Mouse (Mus musculus) limb, embryonic 11.5 days (tissue): ENCODE measurements around the gene Tmem42. TPM values are rescaled to one million over a fixed set of nuclear protein-coding genes. Genes with fewer than 3 reads are reported as not detected.
A peak's percentile ranks its signal among the peaks of the same experiment; 100 is the strongest.

Source experiments
- ATAC-seq: fragments of 200-750 bp; cut with Nextera tagmentation; 2 replicates; pipeline ENCODE4 v1.8.0; 2017; ENCODE audit warnings: low read depth; ENCODE audit not compliant: insufficient number of reproducible peaks, low FRiP score, low TSS enrichment
- DNase-seq: peaks from one replicate; pipeline ENCODE4 v3.0.0-alpha.2; 2015; ENCODE audit warnings: low spot score
- H3K27ac ChIP-seq: fragments of 300-500 bp; sonication (generic); replicated peaks from 2 replicates; pipeline ENCODE4 v1.5.1; 2014; ENCODE audit warnings: low read depth, mild to moderate bottlenecking, low read length
- H3K27me3 ChIP-seq: fragments of 300-500 bp; sonication (generic); 2 replicates; pipeline ENCODE4 v1.6.1; 2014; ENCODE audit warnings: mild to moderate bottlenecking, low read length, mixed read lengths; ENCODE audit not compliant: control insufficient read depth, insufficient read depth
- H3K36me3 ChIP-seq: fragments of 300-500 bp; sonication (generic); 2 replicates; pipeline ENCODE4 v1.6.1; 2014; ENCODE audit warnings: mild to moderate bottlenecking, low read length, moderate library complexity, mixed read lengths; ENCODE audit not compliant: control insufficient read depth, insufficient read depth
- H3K4me1 ChIP-seq: fragments of 300-500 bp; sonication (generic); 2 replicates; pipeline ENCODE4 v1.6.1; 2014; ENCODE audit warnings: low read length, mixed read lengths; ENCODE audit not compliant: control insufficient read depth, insufficient read depth
- H3K4me2 ChIP-seq: fragments of 300-500 bp; sonication (generic); 2 replicates; pipeline ENCODE4 v1.6.1; 2014; ENCODE audit warnings: low read depth, mild to moderate bottlenecking, moderate library complexity; ENCODE audit not compliant: severe bottlenecking
- H3K4me3 ChIP-seq: fragments of 300-500 bp; sonication (generic); 2 replicates; pipeline ENCODE4 v1.5.1; 2014; ENCODE audit warnings: low read depth, low read length
- H3K9ac ChIP-seq: fragments of 300-500 bp; sonication (generic); 2 replicates; pipeline ENCODE4 v1.6.1; 2014; ENCODE audit warnings: mild to moderate bottlenecking, low read length
- H3K9me3 ChIP-seq: fragments of 300-500 bp; sonication (generic); 2 replicates; pipeline ENCODE4 v1.6.1; 2016; ENCODE audit warnings: low read length; ENCODE audit not compliant: control insufficient read depth
- WGBS: fragments of 180-500 bp; shearing (Covaris S2); extraction: QIAGEN DNeasy Blood & Tissue Kit; methylation state at CpG from one replicate; pipeline ENCODE4 v1.1.7; 2014; 5-methylcytosine and 5-hydroxymethylcytosine counted together
- polyA plus RNA-seq: library from polyadenylated mRNA; unstranded; fragments of >200 nt; fragmentation: Nextera tagmentation; extraction: Ambion mirVana; gene quantifications from 2 replicates; pipeline ENCODE4 v1.2.1, GENCODE M21; 2014

Tmem42 gene
- polyA plus RNA-seq = 12.5 TPM in 2 replicates

DNA sequence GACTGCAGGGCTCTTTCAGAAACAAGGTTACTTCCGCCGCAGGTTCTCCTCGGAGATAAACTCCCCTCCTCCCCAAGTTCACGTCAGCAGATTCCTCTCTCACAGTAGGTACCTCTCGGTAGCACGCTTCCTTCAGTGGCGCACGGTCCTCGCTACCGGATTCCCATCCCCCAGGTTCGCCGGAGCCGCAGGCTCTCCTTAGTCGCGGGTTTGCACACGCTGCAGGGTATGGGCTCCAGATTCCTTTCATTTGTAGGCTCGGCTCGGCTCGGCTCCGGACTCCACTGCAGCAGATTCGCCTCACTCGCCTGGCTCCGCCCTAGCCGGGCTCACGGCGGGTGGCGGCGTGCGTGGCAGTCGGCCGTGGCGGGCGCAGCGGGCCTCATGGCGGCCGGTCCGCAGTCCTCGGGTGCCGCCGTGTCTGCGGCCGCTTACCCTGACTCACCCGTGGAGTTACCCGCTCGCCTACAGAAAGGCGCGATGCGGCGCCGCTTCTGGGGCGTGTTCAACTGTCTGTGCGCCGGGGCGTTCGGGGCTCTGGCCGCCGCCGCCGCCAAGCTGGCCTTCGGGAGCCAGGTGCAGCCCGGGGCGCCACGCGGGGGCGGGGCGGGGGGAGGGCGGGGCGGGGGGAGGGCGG is at the start of gene Tmem42:
Gene Tmem42, plus strand, starts transcription at position 332 of the 637 bp plus-strand sequence.
- Histone ChIP-seq H3K27me3 (no peaks in the 10 kb centered on the region), H3K4me2 (peak within 1 kb of the TSS; percentile 49), H3K9me3 (no peaks in the 10 kb centered on the region), H3K4me1 (0 out of 2 replicates have a peak, but pooled peaks cover 3% of the 10 kb centered on the region), H3K4me3 (peak within 1 kb of the TSS; percentile 59), H3K9ac (peak within 1 kb of the TSS; percentile 79), H3K27ac (peak within 1 kb of the TSS; percentile 79), H3K36me3 (peaks cover 6% of the 10 kb centered on the region; the same call in 1 of the 2 replicates)
- DNase-seq (peak; percentile 90), ATAC-seq (peak; percentile 97)
- 0% methylated on average over 57 of the region's 69 CpGs for WGBS

DNA sequence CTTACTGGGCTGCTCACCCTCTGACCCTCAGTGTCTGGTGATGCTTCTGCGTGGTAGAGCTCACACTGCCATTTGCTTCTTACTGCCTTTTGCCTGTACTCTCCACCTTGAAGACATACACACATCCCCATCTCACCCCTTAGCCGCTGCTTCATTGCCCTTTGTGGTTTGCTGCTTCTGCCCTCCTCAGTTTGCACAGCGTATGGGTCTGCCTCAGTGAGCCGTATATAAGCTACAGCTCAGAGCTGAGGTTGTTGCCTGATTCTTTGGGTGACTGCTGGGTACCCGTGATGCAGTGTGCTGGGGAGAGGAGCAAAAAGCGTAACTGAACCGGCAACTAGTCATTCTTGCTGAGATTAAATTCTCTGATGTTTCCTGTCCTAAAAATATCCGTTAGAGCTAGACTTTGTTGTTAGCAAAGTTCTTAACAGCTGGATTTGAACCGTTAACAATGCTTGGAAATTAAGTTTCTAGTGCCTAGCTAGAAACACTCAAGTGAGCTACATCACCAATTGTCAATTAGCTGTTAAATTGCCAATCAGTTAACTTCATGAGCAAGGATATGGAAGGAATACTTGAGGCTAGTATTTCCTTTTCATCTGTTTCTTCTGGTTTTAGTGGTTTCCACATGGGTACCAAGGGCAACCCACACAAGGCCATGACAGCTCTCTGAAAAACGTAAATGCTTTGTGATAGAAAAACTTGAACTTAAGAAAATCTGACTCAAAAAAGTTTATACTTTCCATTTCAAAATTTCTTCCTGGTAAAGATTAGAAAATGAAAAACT is 22.5 kb upstream of the Tmem42 start:
- Histone ChIP-seq H3K36me3 (peaks cover 19% of the 10 kb centered on the region), H3K9ac (no peak overlapping the region), H3K27ac (no peak overlapping the region), H3K4me1 (no peaks in the 10 kb centered on the region), H3K9me3 (no peaks in the 10 kb centered on the region), H3K27me3 (no peaks in the 10 kb centered on the region), H3K4me3 (no peak overlapping the region), H3K4me2 (no peak overlapping the region)
- WGBS = 94% methylated on average over 10 of the region's 10 CpGs
- DNase-seq = no peak
- no peak for ATAC-seq

DNA sequence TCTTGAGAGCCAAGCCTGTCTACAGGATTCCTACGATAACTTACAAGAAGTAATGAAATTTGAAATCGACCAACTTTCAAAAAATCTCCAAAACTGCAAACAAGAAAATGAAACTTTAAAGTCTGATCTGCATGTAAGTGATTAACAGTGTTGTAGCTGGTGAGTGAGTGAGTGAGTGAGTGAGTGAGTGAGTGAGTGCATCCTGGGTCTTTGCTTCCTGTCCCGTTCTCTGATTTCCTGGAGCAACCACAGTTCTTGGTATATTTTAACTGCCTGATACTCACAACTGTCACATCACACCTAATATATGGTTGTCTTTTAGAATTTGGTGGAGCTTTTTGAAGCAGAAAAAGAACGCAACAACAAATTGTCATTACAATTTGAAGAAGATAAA is 21.9 kb upstream of the Tmem42 start:
- Histone ChIP-seq H3K27ac (no peak overlapping the region), H3K4me1 (no peaks in the 10 kb centered on the region), H3K4me2 (no peak overlapping the region), H3K36me3 (peaks cover 22% of the 10 kb centered on the region), H3K27me3 (no peaks in the 10 kb centered on the region), H3K9ac (no peak overlapping the region), H3K4me3 (no peak overlapping the region), H3K9me3 (no peaks in the 10 kb centered on the region)
- WGBS = 95% methylated on average over 4 of the region's 4 CpGs
- ATAC-seq (no peak), DNase-seq (no peak)

DNA sequence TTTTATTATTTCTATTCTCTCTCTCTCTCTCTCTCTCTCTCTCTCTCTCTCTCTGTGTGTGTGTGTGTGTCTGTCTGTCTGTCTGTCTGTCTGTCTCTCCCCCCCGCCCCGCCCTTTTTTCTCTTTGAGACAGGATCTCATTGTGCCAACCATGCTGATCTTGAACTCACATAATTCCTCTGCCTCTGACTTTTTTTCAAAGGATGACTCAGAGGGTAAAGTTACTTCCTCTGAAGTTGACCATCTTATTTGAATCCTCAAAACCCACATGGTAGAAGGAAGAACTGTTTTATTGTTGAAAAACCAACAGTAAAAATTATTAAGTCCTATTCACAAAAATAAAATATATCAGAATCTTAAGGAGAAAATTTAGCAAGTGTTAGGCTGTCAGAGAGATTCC is 16.4 kb upstream of the Tmem42 start:
- H3K4me3 ChIP-seq = no peak overlapping the region
- 91% methylated on average over 2 of the region's 2 CpGs for WGBS
- no peak overlapping the region for H3K27ac ChIP-seq
- no peaks in the 10 kb centered on the region for H3K4me1 ChIP-seq
- no peak overlapping the region for H3K9ac ChIP-seq
- H3K27me3 ChIP-seq = no peaks in the 10 kb centered on the region
- DNase-seq (no peak), ATAC-seq (no peak)
- no peaks in the 10 kb centered on the region for H3K9me3 ChIP-seq
- H3K36me3 ChIP-seq = peaks cover 27% of the 10 kb centered on the region
- H3K4me2 ChIP-seq = no peak overlapping the region

DNA sequence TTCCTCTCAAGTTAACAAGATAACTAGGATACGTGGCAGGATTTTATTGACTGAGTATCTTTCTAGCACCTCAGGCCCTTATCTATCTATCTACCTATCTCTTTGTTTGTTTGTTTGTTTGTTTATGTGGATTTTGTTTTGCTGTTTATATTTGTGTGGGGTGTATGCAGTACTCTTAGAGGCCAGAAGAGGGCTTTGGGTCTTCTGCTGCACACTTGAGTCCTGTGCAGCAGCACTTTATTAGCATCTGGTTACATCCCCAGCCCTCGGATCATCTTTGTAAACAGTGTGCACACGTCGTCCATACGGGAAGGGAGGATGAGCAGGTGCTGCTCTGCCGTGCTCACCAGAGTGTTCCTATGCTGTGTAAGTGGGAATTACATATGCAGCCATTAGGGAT is 15.1 kb upstream of the Tmem42 start:
- H3K4me2 ChIP-seq = no peak overlapping the region
- H3K9ac ChIP-seq = no peak overlapping the region
- 86% methylated on average over 6 of the region's 6 CpGs for WGBS
- peaks cover 22% of the 10 kb centered on the region for H3K36me3 ChIP-seq
- no peak overlapping the region for H3K4me3 ChIP-seq
- H3K27me3 ChIP-seq = no peaks in the 10 kb centered on the region
- ATAC-seq (no peak), DNase-seq (no peak)
- no peaks in the 10 kb centered on the region for H3K4me1 ChIP-seq
- H3K9me3 ChIP-seq = no peaks in the 10 kb centered on the region
- no peak overlapping the region for H3K27ac ChIP-seq

DNA sequence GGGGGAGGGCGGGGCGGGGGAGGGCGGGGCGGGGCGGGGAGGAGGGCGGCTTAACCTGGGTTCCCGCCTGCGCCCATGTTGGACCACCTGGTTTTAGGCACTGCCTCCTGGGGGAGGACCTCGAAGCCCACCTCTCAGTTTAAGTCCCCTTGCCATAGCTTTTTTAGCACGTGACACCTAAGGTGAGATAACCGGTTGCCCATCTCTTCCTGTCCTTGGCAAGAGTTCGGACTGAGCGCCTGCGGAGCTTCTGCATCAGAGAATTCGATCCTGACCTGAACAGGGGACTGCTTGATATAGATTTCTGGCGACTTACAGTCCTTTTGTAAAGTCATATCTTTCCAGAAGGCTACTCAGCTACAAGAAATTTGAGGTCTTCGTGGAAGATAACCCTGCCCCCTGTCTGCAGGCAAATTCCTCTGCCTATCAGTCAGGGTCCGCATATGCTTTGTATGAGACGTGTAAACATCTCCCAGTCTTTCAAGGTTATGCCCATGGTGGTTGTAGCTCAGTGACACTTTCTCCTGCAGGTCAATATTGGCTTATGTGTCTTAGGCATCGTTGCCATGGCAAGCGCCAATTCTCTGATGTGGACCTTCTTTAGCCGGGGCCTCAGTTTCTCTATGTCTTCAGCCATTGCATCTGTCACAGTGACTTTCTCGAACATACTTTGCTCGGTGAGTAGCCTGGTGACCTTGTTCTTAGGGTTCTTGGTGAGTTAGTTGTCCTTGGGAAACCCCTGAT is 682 bp downstream of the Tmem42 start:
- Histone ChIP-seq H3K4me1 (0 out of 2 replicates have a peak, but pooled peaks cover 3% of the 10 kb centered on the region), H3K36me3 (peaks cover 2% of the 10 kb centered on the region; the same call in 1 of the 2 replicates), H3K27ac (no peak overlapping the region), H3K4me2 (peak overlapping the region; percentile 49), H3K9me3 (no peaks in the 10 kb centered on the region), H3K9ac (no peak overlapping the region), H3K27me3 (no peaks in the 10 kb centered on the region), H3K4me3 (peak overlapping the region; percentile 59; the same call in 1 of the 2 replicates)
- 43% methylated on average over 18 of the region's 24 CpGs for WGBS
- no peak; the same call in 1 of the 2 replicates for ATAC-seq
- peak; percentile 66 for DNase-seq

DNA sequence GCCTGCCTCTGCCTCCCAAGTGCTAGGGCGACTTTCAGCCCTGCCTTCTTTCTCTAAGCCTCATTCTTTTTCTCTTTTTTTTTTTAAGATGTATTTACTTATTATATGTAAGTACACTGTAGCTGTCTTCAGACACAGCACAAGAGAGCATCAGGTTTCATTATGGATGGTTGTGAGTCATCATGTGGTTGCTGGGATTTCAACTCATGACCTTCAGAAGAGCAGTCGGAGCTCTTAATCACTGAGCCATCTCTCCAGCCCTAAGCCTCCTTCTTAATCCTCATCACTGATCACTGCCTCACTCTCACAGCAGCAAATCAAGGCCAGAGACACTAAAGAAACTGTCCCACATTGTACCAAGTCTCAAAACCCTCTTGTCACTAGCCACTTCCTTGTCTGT is 3.1 kb downstream of the Tmem42 start:
- Histone ChIP-seq H3K4me3 (no peak overlapping the region), H3K36me3 (no peaks in the 10 kb centered on the region), H3K27me3 (no peaks in the 10 kb centered on the region), H3K4me1 (0 out of 2 replicates have a peak, but pooled peaks cover 3% of the 10 kb centered on the region), H3K9me3 (no peaks in the 10 kb centered on the region), H3K4me2 (no peak overlapping the region), H3K27ac (no peak overlapping the region), H3K9ac (no peak overlapping the region)
- no peak for ATAC-seq
- 87% methylated on average over 2 of the region's 2 CpGs for WGBS
- no peak for DNase-seq

DNA sequence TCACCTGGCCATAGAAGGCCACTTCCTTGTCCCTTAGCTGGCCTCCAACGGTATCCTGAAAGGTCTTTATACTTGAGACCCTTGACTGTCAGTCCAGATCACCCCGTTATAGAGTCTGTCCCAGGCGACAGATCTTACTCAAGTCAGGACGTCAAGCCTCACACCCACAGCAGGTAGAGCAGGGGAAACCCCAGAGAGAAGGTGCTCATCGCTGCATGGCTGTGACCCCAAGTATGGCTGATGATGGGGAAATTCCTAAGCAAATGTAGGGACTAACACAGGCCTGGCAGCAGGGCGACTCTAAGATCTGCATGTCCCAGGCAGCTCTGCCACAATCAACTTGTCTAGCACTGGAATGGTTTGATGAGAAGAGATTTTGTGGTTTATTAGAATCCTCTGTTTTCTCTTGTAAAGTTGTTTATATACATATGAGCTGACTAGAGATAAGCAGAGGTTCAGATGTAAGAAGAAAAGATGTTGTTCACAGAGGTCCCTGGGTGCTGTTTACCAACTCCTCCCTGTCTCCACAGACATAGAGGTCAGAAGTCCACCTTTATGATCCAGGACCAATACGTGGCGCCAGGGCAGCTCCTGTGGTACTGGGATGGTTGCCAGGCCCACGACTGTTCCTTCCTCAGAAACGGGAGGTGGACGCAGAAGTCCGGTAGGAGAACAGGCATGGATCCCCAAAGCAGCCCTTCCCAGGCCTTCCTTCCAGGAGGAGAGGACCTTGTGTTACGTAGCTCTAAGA is 10.5 kb downstream of the Tmem42 start:
- Histone ChIP-seq H3K27me3 (no peaks in the 10 kb centered on the region), H3K36me3 (no peaks in the 10 kb centered on the region), H3K4me1 (peaks cover 3% of the 10 kb centered on the region; the same call in 1 of the 2 replicates), H3K9ac (no peak overlapping the region), H3K27ac (no peak overlapping the region), H3K4me2 (no peak overlapping the region), H3K4me3 (no peak overlapping the region), H3K9me3 (no peaks in the 10 kb centered on the region)
- ATAC-seq (no peak), DNase-seq (no peak)
- WGBS = 89% methylated on average over 13 of the region's 13 CpGs
